Mouse (Mus musculus) hindbrain, embryonic 16.5 days (tissue): ENCODE data around the gene Bscl2. TPM values are rescaled to one million over a fixed set of nuclear protein-coding genes. Genes with fewer than 3 reads are reported as not detected.

ENCODE experiments used
- ATAC-seq: fragments of 200-750 bp; cut with Nextera tagmentation; 2 replicates; pipeline ENCODE4 v1.8.0; 2017; ENCODE audit warnings: moderate TSS enrichment, moderate library complexity
- H3K27ac ChIP-seq: fragments of 300-500 bp; sonication (generic); 2 replicates; pipeline ENCODE4 v1.5.1; 2014; ENCODE audit warnings: low read depth, mild to moderate bottlenecking, control low read depth, low read length, moderate library complexity
- H3K27me3 ChIP-seq: fragments of 300-500 bp; sonication (generic); replicated peaks from 2 replicates; pipeline ENCODE4 v1.6.1; 2014; ENCODE audit warnings: low read length; ENCODE audit not compliant: control insufficient read depth, insufficient read depth
- H3K36me3 ChIP-seq: fragments of 300-500 bp; sonication (generic); 2 replicates; pipeline ENCODE4 v1.6.1; 2014; ENCODE audit warnings: mild to moderate bottlenecking, low read length, moderate library complexity, mixed read lengths; ENCODE audit not compliant: control insufficient read depth, insufficient read depth
- H3K4me1 ChIP-seq: fragments of 300-500 bp; sonication (generic); 2 replicates; pipeline ENCODE4 v1.6.1; 2014; ENCODE audit warnings: low read depth, low read length; ENCODE audit not compliant: control insufficient read depth, insufficient read depth
- H3K4me2 ChIP-seq: fragments of 300-500 bp; sonication (generic); 2 replicates; pipeline ENCODE4 v1.6.1; 2014; ENCODE audit warnings: mild to moderate bottlenecking, low read length, control low read depth, moderate library complexity
- H3K4me3 ChIP-seq: fragments of 300-500 bp; sonication (generic); 2 replicates; pipeline ENCODE4 v1.5.1; 2014; ENCODE audit warnings: mild to moderate bottlenecking, low read length, control low read depth, moderate library complexity
- H3K9ac ChIP-seq: fragments of 300-500 bp; sonication (generic); 2 replicates; pipeline ENCODE4 v1.6.1; 2014; ENCODE audit warnings: low read depth, mild to moderate bottlenecking, control low read depth, low read length, moderate library complexity
- H3K9me3 ChIP-seq: fragments of 300-500 bp; sonication (generic); 2 replicates; pipeline ENCODE4 v1.6.1; 2014; ENCODE audit warnings: mild to moderate bottlenecking, low read length, moderate library complexity; ENCODE audit not compliant: control insufficient read depth
- WGBS: fragments of 180-500 bp; shearing (Covaris S2); extraction: QIAGEN DNeasy Blood & Tissue Kit; methylation state at CpG from one replicate; pipeline ENCODE4 v1.1.7; 2014; 5-methylcytosine and 5-hydroxymethylcytosine counted together
- polyA plus RNA-seq: library from polyadenylated mRNA; unstranded; fragments of >200 nt; fragmentation: Nextera tagmentation; extraction: Ambion mirVana; gene quantifications from 2 replicates; pipeline ENCODE4 v1.2.1, GENCODE M21; 2015

Gene Bscl2
- polyA plus RNA-seq, 1 experiment from 2014 or later = 117 TPM

GRCm38 (mm10) chr19:8880311-8881033, 43.2 kb downstream of the Bscl2 start, which contains the start of gene Uqcc3:
Gene Uqcc3, minus strand, starts transcription at chr19:8880923.
- ATAC-seq = peak; percentile 96
- Histone ChIP-seq H3K9ac (peak within 1 kb of the TSS; percentile 77), H3K9me3 (no peaks in the 10 kb centered on the region), H3K4me1 (peaks cover 9% of the 10 kb centered on the region), H3K4me3 (peak within 1 kb of the TSS; percentile 62), H3K4me2 (peak within 1 kb of the TSS; percentile 86), H3K36me3 (peaks cover 11% of the 10 kb centered on the region; the same call in 1 of the 2 replicates), H3K27me3 (no peaks in the 10 kb centered on the region), H3K27ac (peak within 1 kb of the TSS; percentile 81)
- under 1% methylated on average over 42 of the region's 42 CpGs for WGBS

GRCm38 (mm10) chr19:8881034-8881392, 43.7 kb downstream of the Bscl2 start:
- Histone ChIP-seq H3K27me3 (no peaks in the 10 kb centered on the region), H3K4me2 (peak overlapping the region; percentile 86), H3K4me3 (peak overlapping the region; percentile 62), H3K36me3 (peaks cover 7% of the 10 kb centered on the region; the same call in 1 of the 2 replicates), H3K9me3 (no peaks in the 10 kb centered on the region), H3K4me1 (peaks cover 9% of the 10 kb centered on the region), H3K27ac (peak overlapping the region; percentile 81), H3K9ac (peak overlapping the region; percentile 77)
- 23% methylated on average over 3 of the region's 3 CpGs for WGBS
- no peak for ATAC-seq

- Histone ChIP-seq H3K27me3 (no peaks in the 10 kb centered on the region), H3K27ac (no peak within 1 kb of the TSS), H3K4me1 (peaks cover 15% of the 10 kb centered on the region), H3K9me3 (no peaks in the 10 kb centered on the region), H3K4me2 (no peak within 1 kb of the TSS), H3K36me3 (no peaks in the 10 kb centered on the region), H3K9ac (no peak within 1 kb of the TSS), H3K4me3 (no peak within 1 kb of the TSS)
- WGBS = 82% methylated on average over 3 of the region's 3 CpGs
- ATAC-seq = no peak
Observed at GRCm38 (mm10) chr19:8883616-8884015, 46.3 kb downstream of the Bscl2 start, which contains the start of the genes Lbhd1 and Gm49403. Gene Lbhd1, plus strand, starts transcription at chr19:8883732. Gene Gm49403, plus strand, starts transcription at chr19:8883930.

GRCm38 (mm10) chr19:8886916-8887584, 49.8 kb downstream of the Bscl2 start:
- Histone ChIP-seq H3K9ac (no peak overlapping the region; the same call in 1 of the 2 replicates), H3K4me3 (no peak overlapping the region), H3K36me3 (peaks cover 3% of the 10 kb centered on the region; the same call in 1 of the 2 replicates), H3K27me3 (no peaks in the 10 kb centered on the region), H3K4me1 (peaks cover 13% of the 10 kb centered on the region), H3K9me3 (no peaks in the 10 kb centered on the region), H3K4me2 (peak overlapping the region; percentile 71), H3K27ac (no peak overlapping the region)
- no peak for ATAC-seq
- 60% methylated on average over 1 of the region's 1 CpGs for WGBS

- no peaks in the 10 kb centered on the region for H3K27me3 ChIP-seq
- H3K36me3 ChIP-seq = peaks cover 3% of the 10 kb centered on the region; the same call in 1 of the 2 replicates
- H3K4me2 ChIP-seq = peak overlapping the region; percentile 71
- H3K4me3 ChIP-seq = peak overlapping the region; percentile 65
- peaks cover 15% of the 10 kb centered on the region for H3K4me1 ChIP-seq
- H3K9ac ChIP-seq = peak overlapping the region; percentile 72
- H3K27ac ChIP-seq = peak overlapping the region; percentile 77
- H3K9me3 ChIP-seq = no peaks in the 10 kb centered on the region
- 15% methylated on average over 19 of the region's 19 CpGs for WGBS
- no peak for ATAC-seq
Observed at GRCm38 (mm10) chr19:8887585-8888463, 50.6 kb downstream of the Bscl2 start.

- Histone ChIP-seq H3K36me3 (peaks cover 3% of the 10 kb centered on the region; the same call in 1 of the 2 replicates), H3K27me3 (no peaks in the 10 kb centered on the region), H3K9ac (peak within 1 kb of the TSS; percentile 76), H3K4me2 (peak within 1 kb of the TSS; percentile 71), H3K4me3 (peak within 1 kb of the TSS; percentile 65), H3K27ac (peak within 1 kb of the TSS; percentile 82), H3K9me3 (no peaks in the 10 kb centered on the region), H3K4me1 (peaks cover 20% of the 10 kb centered on the region)
- peak; percentile 96 for ATAC-seq
- under 1% methylated on average over 58 of the region's 58 CpGs for WGBS
Observed at GRCm38 (mm10) chr19:8888511-8889385, 51.5 kb downstream of the Bscl2 start, which contains the start of the genes 1810009A15Rik and Gm49416. Gene 1810009A15Rik, plus strand, starts transcription at chr19:8888853. Gene Gm49416, plus strand, starts transcription at chr19:8888926.

GRCm38 (mm10) chr19:8892829-8893766, 55.8 kb downstream of the Bscl2 start, which contains the start of gene Ints5:
Gene Ints5, plus strand, starts transcription at chr19:8893005.
- H3K4me1 ChIP-seq = peaks cover 23% of the 10 kb centered on the region
- WGBS = 3% methylated on average over 50 of the region's 54 CpGs
- peak within 1 kb of the TSS; percentile 60 for H3K27ac ChIP-seq
- H3K9ac ChIP-seq = peak within 1 kb of the TSS; percentile 70
- H3K4me3 ChIP-seq = peak within 1 kb of the TSS; percentile 54
- no peaks in the 10 kb centered on the region for H3K27me3 ChIP-seq
- H3K36me3 ChIP-seq = peaks cover 13% of the 10 kb centered on the region
- ATAC-seq = peak; percentile 65
- no peaks in the 10 kb centered on the region for H3K9me3 ChIP-seq
- H3K4me2 ChIP-seq = peak within 1 kb of the TSS; percentile 84
